Mouse (Mus musculus): Measurements from ENCODE around the gene Creb1. TPM values are rescaled to one million over a fixed set of nuclear protein-coding genes. Genes with fewer than 3 reads are reported as not detected.

Creb1 gene
- total and polyA plus RNA-seq, 3 experiments = 19.0 to 179 (median 81.0) TPM

DNA sequence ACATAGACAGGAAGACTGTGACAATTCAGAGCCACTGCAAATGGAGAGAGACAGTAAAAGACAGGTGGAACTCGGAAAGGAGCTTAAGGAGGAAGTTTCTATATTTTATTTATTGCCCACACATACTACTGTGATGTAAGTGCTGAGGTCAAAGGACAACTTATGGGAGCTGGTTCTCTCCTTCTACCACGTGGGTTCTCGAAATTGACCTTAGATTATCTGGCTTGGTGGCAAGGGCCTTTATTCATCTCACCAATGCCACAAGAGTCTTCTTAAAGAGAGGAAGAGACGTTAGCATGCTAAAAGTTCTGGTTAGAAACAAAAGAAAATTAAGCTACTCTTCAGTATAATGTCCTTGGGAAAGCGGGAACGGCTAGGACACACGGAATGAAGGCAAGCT, 897 bp upstream of the Creb1 start:
- TF ChIP-seq GATA2 (IDR thresholded peaks at IDR 0.05; ENCODE audit: borderline replicate concordance, low read depth, low read length) = no peak
- TF ChIP-seq POLR2AphosphoS5 (IDR thresholded peaks at IDR 0.05; ENCODE audit: insufficient replicate concordance, low read depth, low read length) = no peak
- no peak for ATAC-seq (ENCODE audit: extremely low read depth, insufficient number of reproducible peaks, low FRiP score, poor library complexity, severe bottlenecking)

DNA sequence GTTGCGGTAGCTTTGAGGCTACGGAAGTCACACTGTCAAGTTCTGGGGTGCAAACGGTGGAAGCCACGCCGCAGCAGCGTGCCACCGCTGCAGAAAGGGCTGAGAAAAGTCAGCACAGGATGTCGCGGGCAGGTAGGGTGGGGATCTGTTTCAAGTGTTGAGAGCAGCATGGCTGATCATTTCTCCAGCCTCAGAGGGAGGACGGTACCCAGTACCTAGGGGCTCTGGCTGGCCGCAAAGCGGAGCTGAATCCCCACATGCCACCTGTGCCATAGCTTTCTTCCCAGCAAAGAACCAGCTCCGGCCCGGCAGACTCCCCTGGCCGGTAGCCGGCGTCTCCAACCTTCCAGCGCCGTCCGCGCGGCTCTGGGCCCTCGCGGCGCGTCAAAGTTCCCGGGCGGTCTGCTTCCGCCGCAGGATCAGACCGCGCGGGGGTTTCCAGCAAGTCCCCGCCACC, 350 bp upstream of the Creb1 start:
- peak overlapping the region; percentile 79 for H3K4me3 ChIP-seq (ENCODE audit: low read depth, low read length)
- 0 out of 2 replicates have a peak, but pooled peaks have one; percentile 8 for ATAC-seq (ENCODE audit: extremely low read depth, insufficient number of reproducible peaks, low FRiP score, poor library complexity, severe bottlenecking)
- no peaks in the 10 kb centered on the region for H3K27me3 ChIP-seq (ENCODE audit: insufficient read depth, low read length)
- peaks cover 37% of the 10 kb centered on the region for H3K36me3 ChIP-seq (replicated peaks)
- DNase-seq (ENCODE audit: low spot score) = peak; percentile 53
- H3K4me1 ChIP-seq (ENCODE audit: insufficient read depth, low read depth, low read length) = peaks cover 53% of the 10 kb centered on the region
- no peaks in the 10 kb centered on the region for H3K9me3 ChIP-seq (replicated peaks)
- TF ChIP-seq GATA1 (IDR thresholded peaks at IDR 0.05; ENCODE audit: borderline replicate concordance, low read length) (no peak), POLR2AphosphoS5 (IDR thresholded peaks at IDR 0.05; ENCODE audit: insufficient replicate concordance, low read depth, low read length) (peak; percentile 60; the same call in 1 of the 2 replicates), CTCF (IDR thresholded peaks at IDR 0.05; ENCODE audit: low read depth, low read length) (no peak), TAL1 (conservative IDR thresholded peaks at IDR 0.05; ENCODE audit: low read depth, low read length) (no peak), GATA2 (IDR thresholded peaks at IDR 0.05; ENCODE audit: borderline replicate concordance, low read depth, low read length) (no peak)

More for the DNA sequence above, 897 bp upstream of the Creb1 start:
- peaks cover 55% of the 10 kb centered on the region for H3K4me1 ChIP-seq (ENCODE audit: insufficient read depth, low read depth, low read length)
- H3K9me3 ChIP-seq (replicated peaks) = no peaks in the 10 kb centered on the region
- peaks cover 39% of the 10 kb centered on the region for H3K36me3 ChIP-seq (replicated peaks)
- H3K4me3 ChIP-seq (ENCODE audit: low read depth, low read length) = peak overlapping the region; percentile 79
- H3K27me3 ChIP-seq (ENCODE audit: insufficient read depth, low read length) = no peaks in the 10 kb centered on the region
- no peak for DNase-seq (ENCODE audit: low spot score)

DNA sequence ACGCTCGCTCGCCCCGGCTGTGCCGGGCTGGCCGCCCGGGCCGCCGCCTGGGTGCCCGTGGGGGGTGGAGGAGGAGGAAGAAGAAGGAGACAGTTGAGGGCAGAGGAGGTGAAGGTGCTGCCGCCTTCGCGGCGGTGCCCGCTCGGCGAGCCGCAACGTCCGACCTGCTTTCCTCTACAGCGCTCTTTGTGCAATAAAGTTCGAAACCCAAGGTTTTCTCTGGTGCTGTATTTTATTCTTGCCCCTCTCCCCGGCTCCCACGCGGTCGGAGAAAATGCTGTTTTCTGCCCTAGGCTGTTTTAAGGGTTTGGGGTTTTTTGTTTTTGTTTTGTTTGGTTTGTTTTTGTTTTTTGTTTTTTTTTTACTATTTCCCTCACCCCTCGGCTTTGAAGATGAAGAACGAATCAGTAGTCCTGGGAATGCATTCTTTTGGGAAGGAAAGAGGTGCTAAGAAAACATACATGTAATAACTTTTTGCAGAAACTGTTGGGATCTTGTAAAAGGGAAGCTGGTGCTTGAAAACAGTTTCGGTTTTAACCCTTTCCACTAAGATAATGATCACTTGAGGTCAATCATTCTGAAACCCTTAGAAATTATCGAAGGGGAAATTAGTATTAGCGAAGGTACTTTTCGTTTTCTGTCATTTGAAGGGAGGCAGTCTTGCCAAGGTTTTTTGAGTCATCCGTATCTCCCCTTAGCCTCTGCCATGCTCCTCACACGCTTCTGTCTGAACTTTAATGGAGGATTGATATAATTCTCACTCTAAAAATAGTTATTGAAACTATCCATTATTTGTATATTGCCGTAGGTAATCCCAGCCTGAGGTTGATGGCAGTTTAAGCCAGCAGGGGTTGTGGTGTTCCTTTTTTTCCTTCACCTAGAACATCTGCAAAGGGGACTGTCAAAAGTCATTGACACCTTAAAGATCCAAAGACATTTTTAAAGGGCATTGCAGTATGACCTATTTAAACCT, 1.3 kb downstream of the Creb1 start:
- Histone ChIP-seq H3K4me1 (ENCODE audit: insufficient read depth, low read depth, low read length) (peaks cover 51% of the 10 kb centered on the region), H3K4me3 (ENCODE audit: low read depth, low read length) (peak overlapping the region; percentile 79), H3K9me3 (replicated peaks) (no peaks in the 10 kb centered on the region), H3K36me3 (replicated peaks) (peaks cover 27% of the 10 kb centered on the region), H3K27me3 (ENCODE audit: insufficient read depth, low read length) (no peaks in the 10 kb centered on the region)
- ATAC-seq (ENCODE audit: extremely low read depth, insufficient number of reproducible peaks, low FRiP score, poor library complexity, severe bottlenecking) = no peak
- no peak for TF ChIP-seq GATA2 (IDR thresholded peaks at IDR 0.05; ENCODE audit: borderline replicate concordance, low read depth, low read length)
- no peak for TF ChIP-seq POLR2AphosphoS5 (IDR thresholded peaks at IDR 0.05; ENCODE audit: insufficient replicate concordance, low read depth, low read length)
- no peak for TF ChIP-seq GATA1 (IDR thresholded peaks at IDR 0.05; ENCODE audit: borderline replicate concordance, low read length)
- TF ChIP-seq CTCF (IDR thresholded peaks at IDR 0.05; ENCODE audit: low read depth, low read length) = no peak
- TF ChIP-seq TAL1 (conservative IDR thresholded peaks at IDR 0.05; ENCODE audit: low read depth, low read length) = no peak
- no peak for DNase-seq (ENCODE audit: low spot score)

DNA sequence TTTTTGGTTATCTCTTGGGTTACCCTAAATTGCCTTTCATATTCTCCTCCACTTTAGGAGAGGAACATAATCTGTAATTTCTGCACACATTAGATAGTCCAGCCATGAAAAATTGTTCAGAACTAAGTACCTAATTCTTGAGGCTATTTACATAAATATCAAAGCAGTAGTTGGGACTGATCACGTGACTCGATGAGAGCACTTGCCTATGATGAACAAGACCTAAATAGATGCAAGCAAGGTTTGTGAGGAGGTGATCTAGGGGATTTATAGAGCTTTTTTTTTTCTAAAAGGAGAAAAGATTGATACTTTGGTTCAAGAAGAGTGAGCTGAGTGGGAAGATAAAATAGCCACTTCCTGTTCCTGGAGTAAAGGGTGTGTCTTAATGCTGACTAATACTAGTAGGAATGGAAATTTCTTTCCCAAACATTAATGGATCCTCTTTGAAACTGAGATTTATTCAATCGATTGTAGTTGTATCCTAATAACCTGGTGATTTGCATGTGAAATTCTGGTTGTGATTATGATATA, 6.5 kb downstream of the Creb1 start:
- ATAC-seq (ENCODE audit: extremely low read depth, insufficient number of reproducible peaks, low FRiP score, poor library complexity, severe bottlenecking) = no peak
- no peaks in the 10 kb centered on the region for H3K9me3 ChIP-seq (replicated peaks)
- TF ChIP-seq CTCF (IDR thresholded peaks at IDR 0.05; ENCODE audit: low read depth, low read length) (no peak), GATA2 (IDR thresholded peaks at IDR 0.05; ENCODE audit: borderline replicate concordance, low read depth, low read length) (no peak), GATA1 (IDR thresholded peaks at IDR 0.05; ENCODE audit: borderline replicate concordance, low read length) (no peak), POLR2AphosphoS5 (IDR thresholded peaks at IDR 0.05; ENCODE audit: insufficient replicate concordance, low read depth, low read length) (no peak), TAL1 (conservative IDR thresholded peaks at IDR 0.05; ENCODE audit: low read depth, low read length) (no peak)
- DNase-seq (ENCODE audit: low spot score) = no peak
- H3K27me3 ChIP-seq (ENCODE audit: insufficient read depth, low read length) = no peaks in the 10 kb centered on the region
- peaks cover 18% of the 10 kb centered on the region for H3K36me3 ChIP-seq (replicated peaks)
- H3K4me3 ChIP-seq (ENCODE audit: low read depth, low read length) = no peak overlapping the region
- H3K4me1 ChIP-seq (ENCODE audit: insufficient read depth, low read depth, low read length) = peaks cover 32% of the 10 kb centered on the region

DNA sequence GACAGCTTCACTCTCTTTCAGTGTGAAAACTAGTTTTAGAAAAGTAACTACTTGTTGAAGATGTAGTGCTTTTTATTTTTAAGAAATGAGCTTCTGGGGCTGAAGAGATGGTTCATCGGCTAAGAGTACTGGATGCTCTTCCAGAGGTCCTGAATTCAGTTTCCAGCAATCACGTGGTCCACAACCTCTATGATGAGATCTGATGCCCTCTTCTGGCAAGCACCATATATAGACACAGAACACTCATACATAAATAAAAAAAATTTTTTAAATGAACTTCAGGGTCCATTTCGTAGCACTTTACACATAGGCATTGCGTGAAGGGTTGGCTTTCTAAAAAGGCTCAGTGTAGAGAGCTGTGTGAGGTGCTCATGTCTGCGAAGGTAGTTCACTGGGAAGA, 11.3 kb downstream of the Creb1 start:
- Histone ChIP-seq H3K4me1 (ENCODE audit: insufficient read depth, low read depth, low read length) (peaks cover 18% of the 10 kb centered on the region), H3K9me3 (replicated peaks) (no peaks in the 10 kb centered on the region), H3K4me3 (ENCODE audit: low read depth, low read length) (no peak overlapping the region), H3K36me3 (replicated peaks) (peaks cover 25% of the 10 kb centered on the region), H3K27me3 (ENCODE audit: insufficient read depth, low read length) (no peaks in the 10 kb centered on the region)
- no peak for DNase-seq (ENCODE audit: low spot score)
- no peak for TF ChIP-seq CTCF (IDR thresholded peaks at IDR 0.05; ENCODE audit: low read depth, low read length)
- no peak for TF ChIP-seq TAL1 (conservative IDR thresholded peaks at IDR 0.05; ENCODE audit: low read depth, low read length)
- no peak for TF ChIP-seq GATA2 (IDR thresholded peaks at IDR 0.05; ENCODE audit: borderline replicate concordance, low read depth, low read length)
- no peak for TF ChIP-seq POLR2AphosphoS5 (IDR thresholded peaks at IDR 0.05; ENCODE audit: insufficient replicate concordance, low read depth, low read length)
- no peak for TF ChIP-seq GATA1 (IDR thresholded peaks at IDR 0.05; ENCODE audit: borderline replicate concordance, low read length)
- ATAC-seq (ENCODE audit: extremely low read depth, insufficient number of reproducible peaks, low FRiP score, poor library complexity, severe bottlenecking) = no peak

DNA sequence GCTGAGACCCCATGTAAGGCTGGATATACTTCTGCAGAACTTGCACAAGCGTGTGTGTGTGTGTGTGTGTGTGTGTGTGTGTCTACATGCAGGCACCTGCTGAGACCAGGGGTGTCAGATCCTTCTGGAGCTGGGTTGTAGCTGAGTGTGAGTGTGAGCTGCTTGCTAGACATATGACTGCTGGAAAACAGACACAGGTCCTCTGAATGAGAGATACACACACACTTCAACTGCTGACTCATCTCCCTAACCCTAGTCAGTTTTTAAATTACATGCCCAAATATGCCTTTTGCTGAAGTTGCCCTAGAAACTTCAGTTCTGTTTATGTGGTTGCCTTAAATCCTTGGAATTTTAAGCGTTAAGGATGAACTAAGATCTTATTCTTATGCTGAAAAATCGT, 13.6 kb downstream of the Creb1 start:
- Histone ChIP-seq H3K9me3 (replicated peaks) (no peaks in the 10 kb centered on the region), H3K4me1 (ENCODE audit: insufficient read depth, low read depth, low read length) (peaks cover 14% of the 10 kb centered on the region), H3K27me3 (ENCODE audit: insufficient read depth, low read length) (no peaks in the 10 kb centered on the region), H3K4me3 (ENCODE audit: low read depth, low read length) (no peak overlapping the region), H3K36me3 (replicated peaks) (peaks cover 35% of the 10 kb centered on the region)
- TF ChIP-seq CTCF (IDR thresholded peaks at IDR 0.05; ENCODE audit: low read depth, low read length) (no peak), GATA1 (IDR thresholded peaks at IDR 0.05; ENCODE audit: borderline replicate concordance, low read length) (no peak), POLR2AphosphoS5 (IDR thresholded peaks at IDR 0.05; ENCODE audit: insufficient replicate concordance, low read depth, low read length) (no peak), TAL1 (conservative IDR thresholded peaks at IDR 0.05; ENCODE audit: low read depth, low read length) (no peak), GATA2 (IDR thresholded peaks at IDR 0.05; ENCODE audit: borderline replicate concordance, low read depth, low read length) (no peak)
- ATAC-seq (ENCODE audit: extremely low read depth, insufficient number of reproducible peaks, low FRiP score, poor library complexity, severe bottlenecking) (peak; percentile 52; the same call in 1 of the 2 replicates), DNase-seq (ENCODE audit: low spot score) (no peak)
